Mouse (Mus musculus) G1E-ER4 (cell line): Measurements from ENCODE around the gene Cblc. TPM values are rescaled to one million over a fixed set of nuclear protein-coding genes. Genes with fewer than 3 reads are reported as not detected.

ENCODE experiments used
- GATA1 ChIP-seq: IDR thresholded peaks from one replicate; pipeline ENCODE4 v1.8.0; 2012; ENCODE audit warnings: low read length, inconsistent platforms
- polyA plus RNA-seq: library from polyadenylated mRNA; stranded (reverse); fragments of >175 nt; gene quantifications from 2 replicates; pipeline ENCODE4 v1.2.3, GENCODE M21; 2012

Cblc gene
- polyA plus RNA-seq, 1 experiment = not detected

GRCm38 (mm10) chr7:19823256-19824181 is 26.9 kb upstream of the Cblc start:
- TF ChIP-seq GATA1 = no peak

- TF ChIP-seq GATA1 = no peak
These were observed 26.0 kb upstream of the Cblc start, which contains the start of gene Bcl3 for GRCm38 (mm10) chr7:19822604-19823058. TSS of gene Bcl3 (minus strand) at chr7:19822770.

- TF ChIP-seq GATA1 = no peak
These were observed 25.6 kb upstream of the Cblc start for GRCm38 (mm10) chr7:19822193-19822592.

GRCm38 (mm10) chr7:19821633-19822032 is 25.0 kb upstream of the Cblc start:
- no peak for TF ChIP-seq GATA1

- TF ChIP-seq GATA1 = no peak
These were observed 23.9 kb upstream of the Cblc start for GRCm38 (mm10) chr7:19820347-19821048.

GRCm38 (mm10) chr7:19818875-19819274 is 22.3 kb upstream of the Cblc start:
- no peak for TF ChIP-seq GATA1

- no peak for TF ChIP-seq GATA1
These were observed 21.8 kb upstream of the Cblc start for GRCm38 (mm10) chr7:19818440-19818839.

GRCm38 (mm10) chr7:19817382-19818105 is 20.9 kb upstream of the Cblc start:
- no peak for TF ChIP-seq GATA1

GRCm38 (mm10) chr7:19816224-19816771 is 19.7 kb upstream of the Cblc start:
- no peak for TF ChIP-seq GATA1

- TF ChIP-seq GATA1 = no peak
These were observed 19.0 kb upstream of the Cblc start for GRCm38 (mm10) chr7:19815296-19816223.

GRCm38 (mm10) chr7:19813579-19814122 is 17.0 kb upstream of the Cblc start:
- no peak for TF ChIP-seq GATA1

GRCm38 (mm10) chr7:19813161-19813560 is 16.6 kb upstream of the Cblc start:
- no peak for TF ChIP-seq GATA1

- no peak for TF ChIP-seq GATA1
These were observed 14.5 kb upstream of the Cblc start for GRCm38 (mm10) chr7:19811114-19811513.

GRCm38 (mm10) chr7:19809369-19809768 is 12.8 kb upstream of the Cblc start:
- TF ChIP-seq GATA1 = no peak
